Mouse (Mus musculus) inflammation-experienced regulatory T-cells (primary cell): Measurements from ENCODE around the gene Catsperg2. TPM values are rescaled to one million over a fixed set of nuclear protein-coding genes. Genes with fewer than 3 reads are reported as not detected.

Experiments
- polyA plus RNA-seq, 2 experiments: library from polyadenylated mRNA; unstranded; fragments of 100-300 nt; shearing (Covaris generic); gene quantifications; one replicate each; pipeline ENCODE4 v1.2.1; 2017

Catsperg2 gene
- polyA plus RNA-seq: 1 to 10 TPM in 1 of 2 experiments, under 1 TPM in 1; 0.08 to 1.5 TPM

GRCm38 (mm10) chr7:29726860-29727259, at the start of gene Catsperg2:
Gene Catsperg2, minus strand, starts transcription at chr7:29727032.

GRCm38 (mm10) chr7:29768090-29768900, 41.5 kb upstream of the Catsperg2 start, which contains the start of gene Zfp84:
Gene Zfp84, plus strand, starts transcription at chr7:29768552.

Other genes starting within 250 kb of the Catsperg2 start
- gene Sipa1l3, start 208.4 kb downstream of the Catsperg2 start, polyA plus RNA-seq: 10 to 100 TPM; 11.1 to 14.5 TPM
- gene Zfp84, start 41.5 kb upstream of the Catsperg2 start, polyA plus RNA-seq: 10 to 100 TPM; 17.1 to 17.3 TPM
- gene Zfp30, start 57.0 kb upstream of the Catsperg2 start, polyA plus RNA-seq: 1 to 10 TPM; 1.1 to 1.9 TPM
- 10 to 100 TPM; 18.8 to 32.3 TPM for gene Zfp790, start 89.1 kb upstream of the Catsperg2 start, polyA plus RNA-seq
- 1 to 10 TPM; 4.9 to 6.6 TPM for gene Zfp940, start 126.6 kb upstream of the Catsperg2 start, polyA plus RNA-seq
- 10 to 100 TPM in 1 of 2 experiments, 1 to 10 TPM in 1; 9.9 to 11.0 TPM for gene Zfp420, start 132.9 kb upstream of the Catsperg2 start, polyA plus RNA-seq
- gene Zfp27, start 179.5 kb upstream of the Catsperg2 start, polyA plus RNA-seq: 1 to 10 TPM; 5.1 to 9.6 TPM
- gene Zfp383, start 181.2 kb upstream of the Catsperg2 start, polyA plus RNA-seq: under 1 TPM; 0.64 to 0.82 TPM
- 10 to 100 TPM in 1 of 2 experiments, 1 to 10 TPM in 1; 7.1 to 11.7 TPM for gene Zfp74, start 227.1 kb upstream of the Catsperg2 start, polyA plus RNA-seq